In the genomic region with DNA sequence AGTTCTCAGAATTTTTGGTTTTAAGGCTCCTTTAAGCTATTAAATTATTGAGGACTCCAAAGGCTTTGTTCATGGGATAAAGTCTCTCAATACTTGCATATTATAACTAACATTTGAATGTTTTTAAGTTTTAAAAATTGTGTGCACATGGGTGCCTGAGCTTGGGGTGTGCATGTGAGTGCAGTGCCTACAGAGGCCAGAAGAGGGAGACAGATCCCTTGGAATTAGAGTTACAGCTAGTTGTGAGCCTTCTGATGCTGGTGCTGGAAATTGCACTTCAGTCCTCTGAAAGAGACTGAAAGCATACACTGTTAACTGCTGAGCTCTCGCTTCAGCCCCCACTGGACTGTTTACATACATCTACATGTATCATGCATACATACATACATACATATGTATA, we compare ENCODE assay signal across 9 mouse cellular contexts.
DNase-seq lines count a peak whose midpoint lies in the region; ATAC-seq lines count a peak whose summit lies in the region.
"Had no signal": no experiment of that assay in that cellular context is flagged by ENCODE, and none has a peak within 500 bp of the region (broad histone marks: within the 10 kb centered on the region; RNA-seq: fewer than 3 reads in every experiment).

No protein-coding gene starts in this region.

- ATAC-seq in heart, embryonic 11.5 days (replicated peaks; ENCODE audit: insufficient number of reproducible peaks, low FRiP score, low TSS enrichment): no peak
- peak; percentile 71; the same call in 1 of the 2 replicates for ATAC-seq in megakaryocyte-erythroid progenitor cell, adult 5-6 weeks (replicated peaks; ENCODE audit: low FRiP score, low TSS enrichment, poor library complexity, severe bottlenecking)
- ATAC-seq in forebrain, embryonic 13.5 days: no peak

- WGBS in heart, embryonic 11.5 days (ENCODE audit: insufficient replicate concordance): 87% methylated on average over 1 of the region's 1 CpGs
- 91% methylated on average over 1 of the region's 1 CpGs for whole genome bisulfite sequencing in forebrain, embryonic 13.5 days

- H3K9ac ChIP-seq in heart, embryonic 11.5 days (ENCODE audit: low read depth, low read length): no peak overlapping the region
- H3K9ac ChIP-seq in forebrain, embryonic 13.5 days: no peak overlapping the region
- H3K9ac ChIP-seq: neural tube, embryonic 13.5 days had no signal

- H3K27me3 ChIP-seq in heart, embryonic 11.5 days (ENCODE audit: control insufficient read depth, insufficient read depth, low read length): no peaks in the 10 kb centered on the region
- H3K27me3 ChIP-seq in forebrain, embryonic 13.5 days: no peaks in the 10 kb centered on the region
- H3K27me3 ChIP-seq: neural tube, embryonic 13.5 days had no signal

- H3K9me3 ChIP-seq in heart, embryonic 11.5 days (replicated peaks; ENCODE audit: control insufficient read depth, low read length): no peaks in the 10 kb centered on the region; the same call in 1 of the 2 replicates
- no peaks in the 10 kb centered on the region; the same call in 1 of the 2 replicates for H3K9me3 ChIP-seq in forebrain, embryonic 13.5 days (replicated peaks)

- no peak overlapping the region for H3K27ac ChIP-seq in heart, embryonic 11.5 days (ENCODE audit: low read depth, low read length)
- H3K27ac ChIP-seq in forebrain, embryonic 13.5 days: no peak overlapping the region
- H3K27ac ChIP-seq: neural tube, embryonic 13.5 days had no signal

- no peaks in the 10 kb centered on the region for H3K4me1 ChIP-seq in heart, embryonic 11.5 days (ENCODE audit: control insufficient read depth, insufficient read depth, low read length)
- peaks cover 23% of the 10 kb centered on the region for H3K4me1 ChIP-seq in forebrain, embryonic 13.5 days

- H3K4me2 ChIP-seq in heart, embryonic 11.5 days: no peak overlapping the region
- no peak overlapping the region for H3K4me2 ChIP-seq in forebrain, embryonic 13.5 days
- H3K4me2 ChIP-seq: neural tube, embryonic 13.5 days had no signal

- H3K36me3 ChIP-seq in heart, embryonic 11.5 days (ENCODE audit: control insufficient read depth, insufficient read depth, low read length): no peaks in the 10 kb centered on the region
- H3K36me3 ChIP-seq in forebrain, embryonic 13.5 days (ENCODE audit: poor library complexity, severe bottlenecking): no peaks in the 10 kb centered on the region
- H3K36me3 ChIP-seq: neural tube, embryonic 13.5 days had no signal

- peak; percentile 62 for DNase-seq in heart, adult 11 months
- peak; percentile 14 for DNase-seq in urinary bladder, postnatal 14 days (ENCODE audit: low spot score)
- DNase-seq in urinary bladder, postnatal 10 days (ENCODE audit: low spot score): no peak
- peak; percentile 45 for DNase-seq in embryo, embryonic 10.5 days (ENCODE audit: low spot score)
- DNase-seq in ovary, postnatal 36 days (ENCODE audit: low spot score): no peak

- H3K4me3 ChIP-seq in heart, embryonic 11.5 days (ENCODE audit: low read depth, low read length): no peak overlapping the region
- H3K4me3 ChIP-seq in forebrain, embryonic 13.5 days: no peak overlapping the region
- H3K4me3 ChIP-seq: neural tube, embryonic 13.5 days had no signal

Comparison
In these comparisons a context has a peak if more than half of its experiments do, and no peak if none do; other contexts are left out.
1. DNase-seq: peak in heart, adult 11 months (single experiment), urinary bladder, postnatal 14 days (single experiment) and embryo, embryonic 10.5 days (single experiment); none in urinary bladder, postnatal 10 days (single experiment) and ovary, postnatal 36 days (single experiment).